27 mouse cellular contexts compared by ENCODE assay signal in genomic region chr9:119120168-119120560, GRCm38 (mm10). TPM values are rescaled to one million over a fixed set of nuclear protein-coding genes. Genes with fewer than 3 reads are reported as not detected.
"Had no signal": no experiment of that assay in that cellular context is flagged by ENCODE, and none has a peak within 500 bp of the region (broad histone marks: within the 10 kb centered on the region; RNA-seq: fewer than 3 reads in every experiment).

No protein-coding gene starts in this region.

- H3K4me1 ChIP-seq: limb, embryonic 13.5 days; liver, embryonic 12.5 days; liver, embryonic 15.5 days had no signal

- H3K9ac ChIP-seq: limb, embryonic 13.5 days; liver, embryonic 12.5 days; liver, embryonic 15.5 days; midbrain, embryonic 13.5 days had no signal

- H3K27me3 ChIP-seq: limb, embryonic 13.5 days; liver, embryonic 12.5 days; liver, embryonic 15.5 days; midbrain, embryonic 13.5 days had no signal

- H3K9me3 ChIP-seq: limb, embryonic 10.5 days; limb, embryonic 13.5 days; liver, embryonic 12.5 days; liver, embryonic 15.5 days; midbrain, embryonic 10.5 days; midbrain, embryonic 13.5 days had no signal

- H3K27ac ChIP-seq: layer of hippocampus, adult 2 months; limb, embryonic 13.5 days; liver, embryonic 12.5 days; liver, embryonic 15.5 days; macrophage; midbrain, embryonic 13.5 days had no signal

- H3K4me3 ChIP-seq: layer of hippocampus, adult 2 months; limb, embryonic 10.5 days; limb, embryonic 13.5 days; liver, embryonic 12.5 days; liver, embryonic 15.5 days; midbrain, embryonic 10.5 days; midbrain, embryonic 13.5 days had no signal

- H3K36me3 ChIP-seq: limb, embryonic 10.5 days; limb, embryonic 13.5 days; liver, embryonic 12.5 days; liver, embryonic 15.5 days; midbrain, embryonic 10.5 days; midbrain, embryonic 13.5 days had no signal

- DNase-seq: liver; lung, adult 2 months; thymus, adult 18-20 months; thymus, postnatal 36 days had no signal

- ATAC-seq: intestine, postnatal 0 days; liver, embryonic 12.5 days; midbrain, embryonic 13.5 days had no signal

- H3K4me2 ChIP-seq: limb, embryonic 13.5 days; liver, embryonic 12.5 days; liver, embryonic 15.5 days; midbrain, embryonic 13.5 days had no signal

RNA-seq across cellular contexts. Expression of gene Dlec1, which starts 17.9 kb away (rescaled TPM):
- total RNA-seq: megakaryocyte, adult 5-6 weeks had no signal
- polyA plus RNA-seq: liver, embryonic 15.5 days had no signal

RNA-seq across cellular contexts. Expression of gene Acaa1b, which starts 36.7 kb away (rescaled TPM):
- polyA plus RNA-seq: macrophage had no signal

RNA-seq across cellular contexts. Expression of gene Gm47289, which starts 38.8 kb away (rescaled TPM):
- total RNA-seq: layer of hippocampus, adult 2 months; layer of hippocampus, postnatal 14 days; left cerebral cortex, adult 8-10 months; left cerebral cortex, postnatal 14 days; megakaryocyte, adult 5-6 weeks; midbrain, postnatal 0 days had no signal
- polyA plus RNA-seq: intestine, embryonic 14.5 days; intestine, postnatal 0 days; large intestine, adult 2 months; limb, embryonic 10.5 days; limb, embryonic 13.5 days; liver, embryonic 12.5 days; liver, embryonic 15.5 days; lung, adult 2 months; lung, embryonic 16.5 days; macrophage; midbrain, embryonic 10.5 days; midbrain, embryonic 13.5 days; midbrain, postnatal 0 days; neural tube, embryonic 11.5 days; neural tube, embryonic 14.5 days; small intestine, adult 2 months; spleen, adult 2 months; stomach, embryonic 16.5 days; testis, adult 2 months had no signal
